ENCODE assay signal across 8 mouse cellular contexts in the genomic region with DNA sequence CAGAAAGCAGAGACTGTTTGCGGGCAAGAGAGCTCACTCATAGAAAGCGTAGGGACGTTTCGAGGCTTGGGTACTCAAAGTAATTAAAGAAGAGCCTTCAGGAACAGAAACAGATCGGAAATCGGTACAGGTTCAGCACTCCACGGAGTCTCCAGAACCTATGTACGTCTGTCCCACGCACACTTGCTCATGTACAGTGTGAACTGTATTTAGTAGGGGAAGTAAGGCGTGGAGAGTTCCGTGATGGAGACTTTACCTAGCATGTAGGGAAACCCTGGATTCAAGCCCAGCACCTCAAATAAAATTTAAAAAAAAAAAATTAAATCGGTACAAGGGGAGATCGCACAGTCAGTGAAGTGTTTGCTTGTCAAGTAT. TPM values are rescaled to one million over a fixed set of nuclear protein-coding genes. Genes with fewer than 3 reads are reported as not detected.
DNase-seq lines count a peak whose midpoint lies in the region; ATAC-seq and TF ChIP-seq lines count a peak whose summit lies in the region.

No protein-coding gene starts in this region.

- intact Hi-C loops in heart, adult 2 months (cut with DNase I) = no loop called here

- no peaks in the 10 kb centered on the region for H3K79me2 ChIP-seq in heart, adult 2 months (replicated peaks; ENCODE audit: control insufficient read depth, insufficient read depth, low read length)
- no peaks in the 10 kb centered on the region for H3K79me2 ChIP-seq in CH12.LX (replicated peaks; ENCODE audit: control insufficient read depth, extremely low read depth, insufficient read depth, poor library complexity, severe bottlenecking)

- 11% methylated on average over 13 of the region's 13 CpGs for WGBS in heart, adult 2 months
- WGBS in forebrain, embryonic 14.5 days = 13% methylated on average over 13 of the region's 13 CpGs
- 8% methylated on average over 13 of the region's 13 CpGs for WGBS in liver, embryonic 15.5 days (ENCODE audit: insufficient replicate concordance)

- ATAC-seq in forebrain, embryonic 14.5 days = peak; percentile 74
- peak; percentile 58 for ATAC-seq in liver, embryonic 15.5 days (ENCODE audit: insufficient read depth)

- TF ChIP-seq RAD21 in CH12.LX (IDR thresholded peaks at IDR 0.05; ENCODE audit: low read depth, low read length) = no peak

- H3K4me1 ChIP-seq in heart, adult 2 months (ENCODE audit: control insufficient read depth, insufficient read depth, low read length) = no peaks in the 10 kb centered on the region; the same call in 1 of the 2 replicates
- peaks cover 2 to 11% of the 10 kb centered on the region in 2 experiments; a peak in 2 of 4 replicates for H3K4me1 ChIP-seq in CH12.LX (ENCODE audit: control insufficient read depth in 1 of 2, insufficient read depth in 2 of 2)
- H3K4me1 ChIP-seq in forebrain, embryonic 14.5 days (ENCODE audit: control insufficient read depth, insufficient read depth, low read length) = 0 out of 2 replicates have a peak, but pooled peaks cover 6% of the 10 kb centered on the region
- H3K4me1 ChIP-seq in liver, embryonic 15.5 days (replicated peaks) = peaks cover 13% of the 10 kb centered on the region

- peak overlapping the region; percentile 64 for H3K4me3 ChIP-seq in heart, adult 2 months
- H3K4me3 ChIP-seq in CH12.LX (replicated peaks in 1 of 3; ENCODE audit: low read depth in 2 of 3, low read length in 2 of 3, poor library complexity in 1 of 3) = peak overlapping the region; percentile 48 to 69 (median 62)
- H3K4me3 ChIP-seq in forebrain, embryonic 14.5 days (ENCODE audit: low read depth, low read length) = peak overlapping the region; percentile 41
- H3K4me3 ChIP-seq in liver, embryonic 15.5 days (replicated peaks) = peak overlapping the region; percentile 64

- no peak for DNase-seq in heart, adult 2 months
- no peak for DNase-seq in heart, postnatal 4 days
- DNase-seq in CH12.LX (ENCODE audit: extremely low read depth) = no peak
- DNase-seq in forebrain, embryonic 14.5 days (ENCODE audit: low spot score) = no peak
- no peak for DNase-seq in layer of hippocampus, adult 9-10 months (ENCODE audit: low spot score)
- no peak for DNase-seq in embryo, embryonic 11 days
- no peak for DNase-seq in kidney, postnatal 4 days

- no peak for TF ChIP-seq EP300 in heart, adult 2 months (IDR thresholded peaks at IDR 0.05; ENCODE audit: insufficient read depth, low read depth, low read length)
- no peak for TF ChIP-seq EP300 in CH12.LX (IDR thresholded peaks at IDR 0.05; ENCODE audit: low read length)

- TF ChIP-seq POLR2A in heart, adult 2 months (IDR thresholded peaks at IDR 0.05; ENCODE audit: insufficient read depth, low read depth, low read length) = no peak
- TF ChIP-seq POLR2A in CH12.LX (IDR thresholded peaks at IDR 0.05; ENCODE audit: low read depth, low read length) = no peak

- dilution Hi-C loops in CH12.LX (cut with MboI; ENCODE audit: extremely low pct_ligation_motif_present, extremely low pct_unique_long_range_greater_than_20kb, low sequenced_read_pairs) = no loop called here

- in situ Hi-C loops in CH12.LX (cut with MboI; ENCODE audit: low pct_ligation_motif_present, low pct_unique_long_range_greater_than_20kb, low sequenced_read_pairs) = no loop called here

- H3K9me3 ChIP-seq in CH12.LX (replicated peaks; ENCODE audit: low read length) = no peaks in the 10 kb centered on the region
- no peaks in the 10 kb centered on the region for H3K9me3 ChIP-seq in forebrain, embryonic 14.5 days (replicated peaks; ENCODE audit: control insufficient read depth, low read length)
- no peaks in the 10 kb centered on the region for H3K9me3 ChIP-seq in liver, embryonic 15.5 days (replicated peaks)

- H3K36me3 ChIP-seq in heart, adult 2 months (ENCODE audit: control insufficient read depth, insufficient read depth, low read length) = no peaks in the 10 kb centered on the region
- no peaks in the 10 kb centered on the region for H3K36me3 ChIP-seq in CH12.LX (replicated peaks in 1 of 2; ENCODE audit: control insufficient read depth in 1 of 2, insufficient read depth in 1 of 2, low read length in 1 of 2)
- no peaks in the 10 kb centered on the region for H3K36me3 ChIP-seq in forebrain, embryonic 14.5 days (ENCODE audit: control insufficient read depth, insufficient read depth, low read length)
- no peaks in the 10 kb centered on the region for H3K36me3 ChIP-seq in liver, embryonic 15.5 days (replicated peaks)

- H3K4me2 ChIP-seq in CH12.LX (ENCODE audit: insufficient read depth, low read depth, poor library complexity, severe bottlenecking) = peak overlapping the region; percentile 83
- H3K4me2 ChIP-seq in forebrain, embryonic 14.5 days (ENCODE audit: low read length) = peak overlapping the region; percentile 72
- H3K4me2 ChIP-seq in liver, embryonic 15.5 days = peak overlapping the region; percentile 86

- H3K27me3 ChIP-seq in heart, adult 2 months (ENCODE audit: control insufficient read depth, insufficient read depth, low read length) = no peaks in the 10 kb centered on the region
- peaks cover 53% of the 10 kb centered on the region for H3K27me3 ChIP-seq in CH12.LX (replicated peaks)
- H3K27me3 ChIP-seq in forebrain, embryonic 14.5 days (replicated peaks; ENCODE audit: control insufficient read depth, insufficient read depth, low read length) = no peaks in the 10 kb centered on the region
- no peaks in the 10 kb centered on the region for H3K27me3 ChIP-seq in liver, embryonic 15.5 days

- peak overlapping the region; percentile 1; the same call in 1 of the 2 replicates for H3K9ac ChIP-seq in heart, adult 2 months (ENCODE audit: low read depth, low read length)
- peak overlapping the region; percentile 50 for H3K9ac ChIP-seq in CH12.LX (ENCODE audit: insufficient read depth, low read depth)
- peak overlapping the region; percentile 78 for H3K9ac ChIP-seq in forebrain, embryonic 14.5 days (ENCODE audit: low read length)
- peak overlapping the region; percentile 54 for H3K9ac ChIP-seq in liver, embryonic 15.5 days

- TF ChIP-seq CTCF in heart, adult 2 months (IDR thresholded peaks at IDR 0.05) = no peak
- TF ChIP-seq CTCF in CH12.LX (conservative IDR thresholded peaks at IDR 0.05 in 1 of 2, IDR thresholded peaks at IDR 0.05 in 1 of 2; ENCODE audit: low read depth in 2 of 2, low read length in 2 of 2) = no peak

- H3K27ac ChIP-seq in heart, adult 2 months = peak overlapping the region; percentile 61
- no peak overlapping the region for H3K27ac ChIP-seq in CH12.LX (ENCODE audit: insufficient read depth, low read depth)
- H3K27ac ChIP-seq in forebrain, embryonic 14.5 days (ENCODE audit: low read depth, low read length) = peak overlapping the region; percentile 69
- H3K27ac ChIP-seq in liver, embryonic 15.5 days (replicated peaks) = 0 out of 2 replicates have a peak overlapping the region, but pooled peaks have one; percentile 33

TF ChIP-seq in CH12.LX, 34 proteins besides CTCF, POLR2A, EP300 and RAD21 (continues in another document):
- TF ChIP-seq KAT2A (IDR thresholded peaks at IDR 0.05; ENCODE audit: insufficient replicate concordance, low read length) = no peak
- no peak for TF ChIP-seq BHLHE40 (IDR thresholded peaks at IDR 0.05; ENCODE audit: low read depth, low read length)
- no peak for TF ChIP-seq E2F4 (IDR thresholded peaks at IDR 0.05; ENCODE audit: insufficient replicate concordance, low read depth, low read length)
- TF ChIP-seq SIN3A (IDR thresholded peaks at IDR 0.05; ENCODE audit: low read length) = 0 out of 2 replicates have a peak, but pooled peaks have one; percentile 5
- TF ChIP-seq CHD1 (IDR thresholded peaks at IDR 0.05; ENCODE audit: low read depth, low read length) = no peak
- TF ChIP-seq TBP (conservative IDR thresholded peaks at IDR 0.05; ENCODE audit: low read depth, low read length) = no peak
- no peak for TF ChIP-seq ELF1 (IDR thresholded peaks at IDR 0.05; ENCODE audit: low read depth, low read length)
- no peak for TF ChIP-seq HCFC1 (IDR thresholded peaks at IDR 0.05; ENCODE audit: low read depth, low read length)
- TF ChIP-seq MAFK (IDR thresholded peaks at IDR 0.05; ENCODE audit: insufficient replicate concordance, low read length) = no peak

RNA-seq across cellular contexts. Expression of a gene that starts 6.4 kb away (rescaled TPM):
- total RNA-seq in heart, adult 2 months (2021) = 1 to 10 TPM; 2.2 to 2.8 TPM
- polyA plus RNA-seq in heart, adult 2 months (2012; rRNA removed) = 3.2 and 3.6 TPM in 2 replicates
- total RNA-seq in heart, postnatal 4 days (2021) = 10 to 100 TPM in 1 of 2 experiments, 1 to 10 TPM in 1; 9.3 to 10.3 TPM
- total RNA-seq in CH12.LX (2012; rRNA removed) (0.30 TPM in 1 of 2 replicates, not detected in the other), CH12.LX (2014; rRNA removed) (not detected in 2 replicates)
- not detected in 2 replicates for polyA plus RNA-seq in CH12.LX (2012; ENCODE audit: insufficient read length, low read depth)
- polyA plus RNA-seq in forebrain, embryonic 14.5 days (2014; fragmentation: Nextera tagmentation; extraction: Ambion mirVana) = 24.1 and 26.0 TPM in 2 replicates
- polyA plus RNA-seq in liver, embryonic 15.5 days (2015; fragmentation: Nextera tagmentation; extraction: Ambion mirVana) = 1.3 and 1.8 TPM in 2 replicates

RNA-seq across cellular contexts. Expression of a gene that starts 7.7 kb away (rescaled TPM):
- total RNA-seq in heart, adult 2 months (2021) = not detected
- not detected in 2 replicates for polyA plus RNA-seq in heart, adult 2 months (2012; rRNA removed)
- not detected for total RNA-seq in heart, postnatal 4 days (2021)
- total RNA-seq in CH12.LX (2012; rRNA removed) = not detected in 2 replicates
- total RNA-seq in CH12.LX (2014; rRNA removed) = not detected in 2 replicates
- polyA plus RNA-seq in CH12.LX (2012; ENCODE audit: insufficient read length, low read depth) = not detected in 2 replicates
- not detected in 2 replicates for polyA plus RNA-seq in forebrain, embryonic 14.5 days (2014; fragmentation: Nextera tagmentation; extraction: Ambion mirVana)
- 0.16 TPM in 1 of 2 replicates, not detected in the other for polyA plus RNA-seq in liver, embryonic 15.5 days (2015; fragmentation: Nextera tagmentation; extraction: Ambion mirVana)

RNA-seq across cellular contexts. Expression of a gene that starts 28.9 kb away (rescaled TPM):
- 1 to 10 TPM; 5.5 to 6.2 TPM for total RNA-seq in heart, adult 2 months (2021)
- 8.7 and 9.8 TPM in 2 replicates for polyA plus RNA-seq in heart, adult 2 months (2012; rRNA removed)
- 1 to 10 TPM; 5.8 to 6.3 TPM for total RNA-seq in heart, postnatal 4 days (2021)
- total RNA-seq in CH12.LX (2012; rRNA removed) (10.9 and 11.4 TPM in 2 replicates), CH12.LX (2014; rRNA removed) (8.5 and 9.4 TPM in 2 replicates)
- 7.1 and 8.0 TPM in 2 replicates for polyA plus RNA-seq in CH12.LX (2012; ENCODE audit: insufficient read length, low read depth)
- polyA plus RNA-seq in forebrain, embryonic 14.5 days (2014; fragmentation: Nextera tagmentation; extraction: Ambion mirVana) = 17.6 and 20.9 TPM in 2 replicates
- polyA plus RNA-seq in liver, embryonic 15.5 days (2015; fragmentation: Nextera tagmentation; extraction: Ambion mirVana) = 5.3 and 5.5 TPM in 2 replicates

RNA-seq across cellular contexts. Expression of a gene that starts 52.2 kb away (rescaled TPM):
- under 1 TPM; 0.09 to 0.10 TPM for total RNA-seq in heart, adult 2 months (2021)
- polyA plus RNA-seq in heart, adult 2 months (2012; rRNA removed) = 0.18 and 0.21 TPM in 2 replicates
- under 1 TPM; 0.48 to 0.50 TPM for total RNA-seq in heart, postnatal 4 days (2021)
- total RNA-seq in CH12.LX (2012; rRNA removed) (0.04 TPM in 1 of 2 replicates, not detected in the other), CH12.LX (2014; rRNA removed) (0.04 TPM in 1 of 2 replicates, not detected in the other)
- not detected in 2 replicates for polyA plus RNA-seq in CH12.LX (2012; ENCODE audit: insufficient read length, low read depth)
- 0.62 and 0.90 TPM in 2 replicates for polyA plus RNA-seq in forebrain, embryonic 14.5 days (2014; fragmentation: Nextera tagmentation; extraction: Ambion mirVana)
- 0.40 and 0.64 TPM in 2 replicates for polyA plus RNA-seq in liver, embryonic 15.5 days (2015; fragmentation: Nextera tagmentation; extraction: Ambion mirVana)

Comparison
In these comparisons a context has a peak if more than half of its experiments do, and no peak if none do; other contexts are left out.
1. H3K9ac ChIP-seq: peak in every context shown above with its lines; median percentile 78 in forebrain, embryonic 14.5 days; 54 in liver, embryonic 15.5 days; 50 in CH12.LX; 1 in heart, adult 2 months.